Comparison of ENCODE assay signal across 8 mouse cellular contexts in genomic region chrY:1285735-1286134, GRCm38 (mm10). TPM values are rescaled to one million over a fixed set of nuclear protein-coding genes. Genes with fewer than 3 reads are reported as not detected.
A peak's percentile ranks its signal among the peaks of the same experiment; 100 is the strongest.
DNase-seq lines count a peak whose midpoint lies in the region; ATAC-seq and TF ChIP-seq lines count a peak whose summit lies in the region.

No protein-coding gene starts in this region.

- no peak for TF ChIP-seq CTCF in lung, adult 2 months (IDR thresholded peaks at IDR 0.05; ENCODE audit: insufficient read depth, low read length)
- no peak for TF ChIP-seq CTCF in left cerebral cortex, adult 2 months (IDR thresholded peaks at IDR 0.05)

- peak; percentile 16 for DNase-seq in lung, adult 2 months
- no peak for DNase-seq in lung, postnatal 25 days (ENCODE audit: low spot score)
- peak; percentile 44 for DNase-seq in kidney, postnatal 14 days
- DNase-seq in mesoderm, embryonic 11.5 days (ENCODE audit: low read depth, low spot score), result peak; percentile 6
- DNase-seq in left cerebral cortex, adult 2 months (ENCODE audit: extremely low spot score in 1 of 2, low spot score in 2 of 2), result no peak

- ATAC-seq in common myeloid progenitor, adult 5-6 weeks (replicated peaks; ENCODE audit: low read depth, poor library complexity, severe bottlenecking), result peak; percentile 67
- no peak for ATAC-seq in heart, embryonic 11.5 days (replicated peaks; ENCODE audit: insufficient number of reproducible peaks, low FRiP score, low TSS enrichment)
- no peak for ATAC-seq in stomach, embryonic 15.5 days (ENCODE audit: insufficient read depth, low FRiP score, low read depth)

- H3K9me3 ChIP-seq in heart, embryonic 11.5 days (replicated peaks; ENCODE audit: control insufficient read depth, low read length), result no peaks in the 10 kb centered on the region
- H3K9me3 ChIP-seq in stomach, embryonic 15.5 days, result no peaks in the 10 kb centered on the region

- TF ChIP-seq POLR2A in lung, adult 2 months (IDR thresholded peaks at IDR 0.05; ENCODE audit: borderline replicate concordance, extremely low read depth, low read depth, low read length), result no peak

- peak overlapping the region; percentile 92 for H3K4me3 ChIP-seq in lung, adult 2 months (replicated peaks; ENCODE audit: extremely low read depth, low read depth, low read length)
- peak overlapping the region; percentile 43 for H3K4me3 ChIP-seq in heart, embryonic 11.5 days (ENCODE audit: low read depth, low read length)
- peak overlapping the region; percentile 36 for H3K4me3 ChIP-seq in stomach, embryonic 15.5 days (replicated peaks)
- no peak overlapping the region for H3K4me3 ChIP-seq in left cerebral cortex, adult 2 months

- intact Hi-C loops in left cerebral cortex, adult 2 months (cut with DNase I), result no loop called here

- no CpG with 5 or more reads among the region's 12 CpGs for WGBS in lung, adult 2 months
- 0% methylated on average over 12 of the region's 12 CpGs for WGBS in heart, embryonic 11.5 days (ENCODE audit: insufficient replicate concordance)
- 0% methylated on average over 11 of the region's 12 CpGs for WGBS in stomach, embryonic 15.5 days

- H3K4me2 ChIP-seq in heart, embryonic 11.5 days, result no peak overlapping the region
- no peak overlapping the region for H3K4me2 ChIP-seq in stomach, embryonic 15.5 days

- H3K27ac ChIP-seq in heart, embryonic 11.5 days (ENCODE audit: low read depth, low read length), result peak overlapping the region; percentile 41; the same call in 1 of the 2 replicates
- H3K27ac ChIP-seq in stomach, embryonic 15.5 days, result peak overlapping the region; percentile 77; the same call in 1 of the 2 replicates
- H3K27ac ChIP-seq in left cerebral cortex, adult 2 months, result no peak overlapping the region

- no peaks in the 10 kb centered on the region for H3K4me1 ChIP-seq in lung, adult 2 months (ENCODE audit: control insufficient read depth, insufficient read depth, low read length)
- H3K4me1 ChIP-seq in heart, embryonic 11.5 days (ENCODE audit: control insufficient read depth, insufficient read depth, low read length), result no peaks in the 10 kb centered on the region
- no peaks in the 10 kb centered on the region for H3K4me1 ChIP-seq in stomach, embryonic 15.5 days

- no peaks in the 10 kb centered on the region for H3K27me3 ChIP-seq in heart, embryonic 11.5 days (ENCODE audit: control insufficient read depth, insufficient read depth, low read length)
- no peaks in the 10 kb centered on the region for H3K27me3 ChIP-seq in stomach, embryonic 15.5 days (replicated peaks)

- H3K9ac ChIP-seq in heart, embryonic 11.5 days (ENCODE audit: low read depth, low read length), result peak overlapping the region; percentile 59
- no peak overlapping the region for H3K9ac ChIP-seq in stomach, embryonic 15.5 days

- no peaks in the 10 kb centered on the region for H3K36me3 ChIP-seq in heart, embryonic 11.5 days (ENCODE audit: control insufficient read depth, insufficient read depth, low read length)
- no peaks in the 10 kb centered on the region for H3K36me3 ChIP-seq in stomach, embryonic 15.5 days

RNA-seq across cellular contexts. Expression of gene Ddx3y, which starts 0.7 kb away (rescaled TPM):
- polyA plus RNA-seq in lung, adult 2 months (2012; rRNA removed), result 2.1 and 6.0 TPM in 2 replicates
- 82.8 and 86.1 TPM in 2 replicates for total RNA-seq in common myeloid progenitor, adult 5-6 weeks (2017)
- polyA plus RNA-seq in heart, embryonic 11.5 days (2014; fragmentation: Nextera tagmentation; extraction: Ambion mirVana), result 12.5 and 18.8 TPM in 2 replicates
- polyA plus RNA-seq in stomach, embryonic 15.5 days (2015; fragmentation: Nextera tagmentation; extraction: Ambion mirVana), result 16.3 and 17.6 TPM in 2 replicates
- 10 to 100 TPM in 1 of 2 experiments, not detected in 1; 50.4 TPM for total RNA-seq in left cerebral cortex, adult 2 months (2021)

RNA-seq across cellular contexts. Expression of gene Uty, which starts 40.2 kb away (rescaled TPM):
- polyA plus RNA-seq in lung, adult 2 months (2012; rRNA removed), result 1.9 and 4.2 TPM in 2 replicates
- total RNA-seq in common myeloid progenitor, adult 5-6 weeks (2017), result 38.1 and 38.2 TPM in 2 replicates
- polyA plus RNA-seq in heart, embryonic 11.5 days (2014; fragmentation: Nextera tagmentation; extraction: Ambion mirVana), result 8.6 and 9.4 TPM in 2 replicates
- 7.3 and 7.4 TPM in 2 replicates for polyA plus RNA-seq in stomach, embryonic 15.5 days (2015; fragmentation: Nextera tagmentation; extraction: Ambion mirVana)
- 10 to 100 TPM in 1 of 2 experiments, not detected in 1; 25.1 TPM for total RNA-seq in left cerebral cortex, adult 2 months (2021)

Comparison
In these comparisons a context has a peak if more than half of its experiments do, and no peak if none do; other contexts are left out.
1. DNase-seq: peak in lung, adult 2 months (single experiment), kidney, postnatal 14 days (single experiment) and mesoderm, embryonic 11.5 days (single experiment); none in lung, postnatal 25 days (single experiment) and left cerebral cortex, adult 2 months (0 of 2).